Mouse (Mus musculus) neural tube, embryonic 12.5 days (tissue): ENCODE measurements around the gene Ccdc40. TPM values are rescaled to one million over a fixed set of nuclear protein-coding genes. Genes with fewer than 3 reads are reported as not detected.
"Not testable (repeated sequence)": the region's sequence is repeated elsewhere in the genome, so short reads cannot be mapped to it uniquely, and the experiment has no call there.

Experiments used
- ATAC-seq: fragments of 200-750 bp; cut with Nextera tagmentation; 2 replicates; pipeline ENCODE4 v1.8.0; 2017; ENCODE audit warnings: low read depth, mild to moderate bottlenecking, moderate TSS enrichment, moderate library complexity; ENCODE audit not compliant: low FRiP score
- H3K27ac ChIP-seq: fragments of 300-500 bp; sonication (generic); 2 replicates; pipeline ENCODE4 v1.5.1; 2016
- H3K27me3 ChIP-seq: fragments of 300-500 bp; sonication (generic); replicated peaks from 2 replicates; pipeline ENCODE4 v1.6.1; 2016; ENCODE audit warnings: mild to moderate bottlenecking
- H3K36me3 ChIP-seq: fragments of 300-500 bp; sonication (generic); 2 replicates; pipeline ENCODE4 v1.6.1; 2016; ENCODE audit warnings: mild to moderate bottlenecking
- H3K4me1 ChIP-seq: fragments of 300-500 bp; sonication (generic); 2 replicates; pipeline ENCODE4 v1.6.1; 2016
- H3K4me2 ChIP-seq: fragments of 300-500 bp; sonication (generic); replicated peaks from 2 replicates; pipeline ENCODE4 v1.6.1; 2016; ENCODE audit warnings: mild to moderate bottlenecking
- H3K4me3 ChIP-seq: fragments of 300-500 bp; sonication (generic); 2 replicates; pipeline ENCODE4 v1.5.1; 2016
- H3K9ac ChIP-seq: fragments of 300-500 bp; sonication (generic); 2 replicates; pipeline ENCODE4 v1.6.1; 2016; ENCODE audit warnings: mild to moderate bottlenecking
- H3K9me3 ChIP-seq: fragments of 300-500 bp; sonication (generic); 2 replicates; pipeline ENCODE4 v1.6.1; 2016; ENCODE audit warnings: mild to moderate bottlenecking
- WGBS: fragments of 180-500 bp; shearing (Covaris S2); methylation state at CpG from one replicate; pipeline ENCODE4 v1.1.7; 2016; 5-methylcytosine and 5-hydroxymethylcytosine counted together
- polyA plus RNA-seq: library from polyadenylated mRNA; unstranded; fragments of >200 nt; fragmentation: Nextera tagmentation; extraction: Ambion mirVana; gene quantifications from 2 replicates; pipeline ENCODE4 v1.2.1, GENCODE M21; 2016

The Ccdc40 gene
- polyA plus RNA-seq, 1 experiment from 2014 or later = 18.0 TPM

- WGBS = 53% methylated on average over 17 of the region's 17 CpGs
- H3K4me2 ChIP-seq = no peak overlapping the region
- H3K9ac ChIP-seq = no peak overlapping the region
Observed at GRCm38 (mm10) chr11:119250998-119251397, 22.6 kb downstream of the Ccdc40 start.

GRCm38 (mm10) chr11:119252854-119253541 lies 24.6 kb downstream of the Ccdc40 start:
- WGBS = 5% methylated on average over 22 of the region's 22 CpGs
- Histone ChIP-seq H3K4me3 (no peak overlapping the region), H3K4me2 (peak overlapping the region; percentile 54), H3K9me3 (no peaks in the 10 kb centered on the region), H3K9ac (0 out of 2 replicates have a peak overlapping the region, but pooled peaks have one; percentile 44), H3K4me1 (peaks cover 25% of the 10 kb centered on the region), H3K27ac (no peak overlapping the region), H3K27me3 (no peaks in the 10 kb centered on the region), H3K36me3 (peaks cover 3% of the 10 kb centered on the region; the same call in 1 of the 2 replicates)
- peak; percentile 66; the same call in 1 of the 2 replicates for ATAC-seq

More at GRCm38 (mm10) chr11:119250998-119251397, 22.6 kb downstream of the Ccdc40 start:
- Histone ChIP-seq H3K36me3 (no peaks in the 10 kb centered on the region), H3K4me3 (no peak overlapping the region), H3K27me3 (no peaks in the 10 kb centered on the region), H3K9me3 (no peaks in the 10 kb centered on the region), H3K27ac (no peak overlapping the region), H3K4me1 (peaks cover 25% of the 10 kb centered on the region)
- no peak for ATAC-seq

- not testable (repeated sequence) for H3K27ac ChIP-seq, H3K36me3 ChIP-seq, H3K27me3 ChIP-seq, H3K9me3 ChIP-seq, H3K9ac ChIP-seq, ATAC-seq, H3K4me2 ChIP-seq, H3K4me3 ChIP-seq
- WGBS = 72% methylated on average over 5 of the region's 5 CpGs
- peaks cover 19% of the 10 kb centered on the region for H3K4me1 ChIP-seq
Observed at GRCm38 (mm10) chr11:119256557-119256956, 28.2 kb downstream of the Ccdc40 start.

- peaks cover 7% of the 10 kb centered on the region for H3K36me3 ChIP-seq
- H3K27ac ChIP-seq = no peak overlapping the region
- H3K9ac ChIP-seq = no peak overlapping the region
Observed at GRCm38 (mm10) chr11:119258216-119258571, 29.8 kb downstream of the Ccdc40 start.

GRCm38 (mm10) chr11:119258572-119259322 lies 30.4 kb downstream of the Ccdc40 start:
- Histone ChIP-seq H3K4me3 (peak overlapping the region; percentile 14), H3K27me3 (no peaks in the 10 kb centered on the region), H3K4me1 (no peaks in the 10 kb centered on the region), H3K9me3 (no peaks in the 10 kb centered on the region), H3K4me2 (peak overlapping the region; percentile 49), H3K27ac (no peak overlapping the region), H3K9ac (no peak overlapping the region), H3K36me3 (peaks cover 10% of the 10 kb centered on the region)
- WGBS = 69% methylated on average over 23 of the region's 23 CpGs
- no peak for ATAC-seq

More at GRCm38 (mm10) chr11:119258216-119258571, 29.8 kb downstream of the Ccdc40 start:
- H3K4me1 ChIP-seq = peaks cover 3% of the 10 kb centered on the region; the same call in 1 of the 2 replicates
- no peaks in the 10 kb centered on the region for H3K9me3 ChIP-seq
- WGBS = 73% methylated on average over 9 of the region's 9 CpGs
- peak overlapping the region; percentile 14 for H3K4me3 ChIP-seq
- H3K27me3 ChIP-seq = no peaks in the 10 kb centered on the region
- ATAC-seq = no peak
- peak overlapping the region; percentile 49 for H3K4me2 ChIP-seq

- no peaks in the 10 kb centered on the region for H3K4me1 ChIP-seq
- no peak for ATAC-seq
- H3K27me3 ChIP-seq = no peaks in the 10 kb centered on the region
- H3K4me2 ChIP-seq = no peak overlapping the region
- WGBS = 89% methylated on average over 8 of the region's 8 CpGs
- no peak overlapping the region for H3K9ac ChIP-seq
- no peak overlapping the region for H3K4me3 ChIP-seq
- H3K9me3 ChIP-seq = no peaks in the 10 kb centered on the region
- H3K36me3 ChIP-seq = peaks cover 21% of the 10 kb centered on the region
- no peak overlapping the region for H3K27ac ChIP-seq
Observed at GRCm38 (mm10) chr11:119259977-119260376, 31.6 kb downstream of the Ccdc40 start.

- 97% methylated on average over 13 of the region's 13 CpGs for whole genome bisulfite sequencing
- ATAC-seq = no peak
- Histone ChIP-seq H3K9me3 (no peaks in the 10 kb centered on the region), H3K4me1 (peaks cover 11% of the 10 kb centered on the region), H3K27ac (no peak overlapping the region), H3K4me3 (no peak overlapping the region), H3K4me2 (no peak overlapping the region), H3K36me3 (peaks cover 18% of the 10 kb centered on the region), H3K27me3 (no peaks in the 10 kb centered on the region), H3K9ac (no peak overlapping the region)
Observed at GRCm38 (mm10) chr11:119264413-119264812, 36.0 kb downstream of the Ccdc40 start.

- peaks cover 16% of the 10 kb centered on the region for H3K36me3 ChIP-seq
- no peak for ATAC-seq
- 80% methylated on average over 7 of the region's 7 CpGs for WGBS
Observed at GRCm38 (mm10) chr11:119265811-119266210, 37.4 kb downstream of the Ccdc40 start.

GRCm38 (mm10) chr11:119267241-119267674 lies 38.9 kb downstream of the Ccdc40 start:
- ATAC-seq = peak; percentile 38; the same call in 1 of the 2 replicates

More at GRCm38 (mm10) chr11:119265811-119266210, 37.4 kb downstream of the Ccdc40 start:
- Histone ChIP-seq H3K4me1 (peaks cover 11% of the 10 kb centered on the region), H3K27me3 (no peaks in the 10 kb centered on the region), H3K4me2 (no peak overlapping the region), H3K9ac (no peak overlapping the region), H3K9me3 (no peaks in the 10 kb centered on the region), H3K4me3 (no peak overlapping the region), H3K27ac (no peak overlapping the region)

GRCm38 (mm10) chr11:119267768-119268556 lies 39.6 kb downstream of the Ccdc40 start, which contains the start of gene Gaa:
Gene Gaa, plus strand, starts transcription at chr11:119267887.
- 6% methylated on average over 52 of the region's 52 CpGs for WGBS
- H3K4me2 ChIP-seq = peak within 1 kb of the TSS; percentile 87
- ATAC-seq = peak; percentile 79
- H3K9ac ChIP-seq = peak within 1 kb of the TSS; percentile 66
- H3K9me3 ChIP-seq = no peaks in the 10 kb centered on the region
- peaks cover 19% of the 10 kb centered on the region for H3K36me3 ChIP-seq
- H3K4me3 ChIP-seq = peak within 1 kb of the TSS; percentile 62
- H3K27me3 ChIP-seq = no peaks in the 10 kb centered on the region
- H3K4me1 ChIP-seq = peaks cover 11% of the 10 kb centered on the region
- H3K27ac ChIP-seq = no peak within 1 kb of the TSS

More at GRCm38 (mm10) chr11:119267241-119267674, 38.9 kb downstream of the Ccdc40 start:
- WGBS = 57% methylated on average over 6 of the region's 6 CpGs
- Histone ChIP-seq H3K4me3 (no peak overlapping the region), H3K27me3 (no peaks in the 10 kb centered on the region), H3K9ac (no peak overlapping the region; the same call in 1 of the 2 replicates), H3K36me3 (peaks cover 16% of the 10 kb centered on the region), H3K27ac (no peak overlapping the region), H3K9me3 (no peaks in the 10 kb centered on the region), H3K4me2 (peak overlapping the region; percentile 87), H3K4me1 (peaks cover 11% of the 10 kb centered on the region)

GRCm38 (mm10) chr11:119268557-119269195 lies 40.3 kb downstream of the Ccdc40 start:
- WGBS = 82% methylated on average over 16 of the region's 16 CpGs
- peak overlapping the region; percentile 87 for H3K4me2 ChIP-seq
- no peak for ATAC-seq

More at GRCm38 (mm10) chr11:119268557-119269195, 40.3 kb downstream of the Ccdc40 start:
- Histone ChIP-seq H3K4me1 (peaks cover 11% of the 10 kb centered on the region), H3K9me3 (no peaks in the 10 kb centered on the region), H3K9ac (peak overlapping the region; percentile 66), H3K4me3 (peak overlapping the region; percentile 62; the same call in 1 of the 2 replicates), H3K27ac (no peak overlapping the region), H3K27me3 (no peaks in the 10 kb centered on the region), H3K36me3 (peaks cover 22% of the 10 kb centered on the region)
